Mouse (Mus musculus): ENCODE results near the gene Pip5k1a. TPM values are rescaled to one million over a fixed set of nuclear protein-coding genes. Genes with fewer than 3 reads are reported as not detected.

Pip5k1a gene
- polyA plus RNA-seq, 1 experiment from 2014 or later = 12.7 TPM

GRCm38 (mm10) chr3:95105121-95105520, 1.6 kb downstream of the Pip5k1a start:
- Histone ChIP-seq H3K36me3 (replicated peaks; ENCODE audit: control insufficient read depth, insufficient read depth) (peaks cover 3% of the 10 kb centered on the region; the same call in 1 of the 2 replicates), H3K9ac (peak overlapping the region; percentile 90), H3K9me3 (ENCODE audit: control insufficient read depth, low read length) (no peaks in the 10 kb centered on the region), H3K27ac (no peak overlapping the region), H3K4me3 (replicated peaks; ENCODE audit: low read length) (peak overlapping the region; percentile 83), H3K4me1 (replicated peaks; ENCODE audit: control insufficient read depth, insufficient read depth, low read length) (peaks cover 21% of the 10 kb centered on the region), H3K4me2 (replicated peaks) (peak overlapping the region; percentile 73), H3K27me3 (ENCODE audit: control insufficient read depth, insufficient read depth, low read length) (no peaks in the 10 kb centered on the region)
- 68% methylated on average over 4 of the region's 4 CpGs for WGBS
- DNase-seq (ENCODE audit: low spot score) = no peak
- ATAC-seq (ENCODE audit: low FRiP score) = no peak

- peaks cover 21% of the 10 kb centered on the region for H3K4me1 ChIP-seq (replicated peaks; ENCODE audit: control insufficient read depth, insufficient read depth, low read length)
- H3K36me3 ChIP-seq (replicated peaks; ENCODE audit: control insufficient read depth, insufficient read depth) = peaks cover 17% of the 10 kb centered on the region
- DNase-seq (ENCODE audit: low spot score) (no peak), ATAC-seq (ENCODE audit: low FRiP score) (no peak)
- no peak overlapping the region for H3K9ac ChIP-seq
- H3K4me3 ChIP-seq (replicated peaks; ENCODE audit: low read length) = no peak overlapping the region
- H3K27me3 ChIP-seq (ENCODE audit: control insufficient read depth, insufficient read depth, low read length) = no peaks in the 10 kb centered on the region
- no peak overlapping the region for H3K4me2 ChIP-seq (replicated peaks)
- no peak overlapping the region for H3K27ac ChIP-seq
- no peaks in the 10 kb centered on the region for H3K9me3 ChIP-seq (ENCODE audit: control insufficient read depth, low read length)
- 51% methylated on average over 2 of the region's 2 CpGs for WGBS
These were observed 5.9 kb downstream of the Pip5k1a start for GRCm38 (mm10) chr3:95100854-95101253.

- Histone ChIP-seq H3K27me3 (ENCODE audit: control insufficient read depth, insufficient read depth, low read length) (no peaks in the 10 kb centered on the region), H3K4me1 (replicated peaks; ENCODE audit: control insufficient read depth, insufficient read depth, low read length) (no peaks in the 10 kb centered on the region), H3K27ac (no peak overlapping the region), H3K4me2 (replicated peaks) (no peak overlapping the region), H3K9ac (no peak overlapping the region), H3K9me3 (ENCODE audit: control insufficient read depth, low read length) (no peaks in the 10 kb centered on the region), H3K4me3 (replicated peaks; ENCODE audit: low read length) (no peak overlapping the region), H3K36me3 (replicated peaks; ENCODE audit: control insufficient read depth, insufficient read depth) (no peaks in the 10 kb centered on the region)
- DNase-seq (ENCODE audit: low spot score) (no peak), ATAC-seq (ENCODE audit: low FRiP score) (no peak)
- 97% methylated on average over 1 of the region's 1 CpGs for WGBS
These were observed 18.7 kb downstream of the Pip5k1a start for GRCm38 (mm10) chr3:95088071-95088470.

GRCm38 (mm10) chr3:95071606-95072005, 35.1 kb downstream of the Pip5k1a start:
- H3K4me3 ChIP-seq (replicated peaks; ENCODE audit: low read length) = no peak overlapping the region
- no peak overlapping the region for H3K27ac ChIP-seq
- H3K9me3 ChIP-seq (ENCODE audit: control insufficient read depth, low read length) = no peaks in the 10 kb centered on the region
- no peak overlapping the region for H3K4me2 ChIP-seq (replicated peaks)
- WGBS = 96% methylated on average over 2 of the region's 2 CpGs
- ATAC-seq (ENCODE audit: low FRiP score) (no peak), DNase-seq (ENCODE audit: low spot score) (no peak)
- no peak overlapping the region for H3K9ac ChIP-seq
- no peaks in the 10 kb centered on the region for H3K27me3 ChIP-seq (ENCODE audit: control insufficient read depth, insufficient read depth, low read length)
- H3K36me3 ChIP-seq (replicated peaks; ENCODE audit: control insufficient read depth, insufficient read depth) = peaks cover 94% of the 10 kb centered on the region
- no peaks in the 10 kb centered on the region for H3K4me1 ChIP-seq (replicated peaks; ENCODE audit: control insufficient read depth, insufficient read depth, low read length)

GRCm38 (mm10) chr3:95066570-95066969, 40.2 kb downstream of the Pip5k1a start:
- DNase-seq (ENCODE audit: low spot score) = no peak
- no peaks in the 10 kb centered on the region for H3K4me1 ChIP-seq (replicated peaks; ENCODE audit: control insufficient read depth, insufficient read depth, low read length)
- no peak overlapping the region for H3K9ac ChIP-seq
- H3K4me3 ChIP-seq (replicated peaks; ENCODE audit: low read length) = no peak overlapping the region
- H3K9me3 ChIP-seq (ENCODE audit: control insufficient read depth, low read length) = no peaks in the 10 kb centered on the region
- no peak overlapping the region for H3K27ac ChIP-seq
- no peak overlapping the region for H3K4me2 ChIP-seq (replicated peaks)
- H3K36me3 ChIP-seq (replicated peaks; ENCODE audit: control insufficient read depth, insufficient read depth) = peaks cover 98% of the 10 kb centered on the region
- WGBS = 96% methylated on average over 11 of the region's 11 CpGs
- ATAC-seq (ENCODE audit: low FRiP score) = no peak
- H3K27me3 ChIP-seq (ENCODE audit: control insufficient read depth, insufficient read depth, low read length) = no peaks in the 10 kb centered on the region

GRCm38 (mm10) chr3:95066095-95066494, 40.6 kb downstream of the Pip5k1a start:
- no peak overlapping the region for H3K27ac ChIP-seq
- no peaks in the 10 kb centered on the region for H3K4me1 ChIP-seq (replicated peaks; ENCODE audit: control insufficient read depth, insufficient read depth, low read length)
- H3K36me3 ChIP-seq (replicated peaks; ENCODE audit: control insufficient read depth, insufficient read depth) = peaks cover 98% of the 10 kb centered on the region
- H3K9me3 ChIP-seq (ENCODE audit: control insufficient read depth, low read length) = no peaks in the 10 kb centered on the region
- no peak overlapping the region for H3K4me3 ChIP-seq (replicated peaks; ENCODE audit: low read length)
- ATAC-seq (ENCODE audit: low FRiP score) (no peak), DNase-seq (ENCODE audit: low spot score) (no peak)
- H3K27me3 ChIP-seq (ENCODE audit: control insufficient read depth, insufficient read depth, low read length) = no peaks in the 10 kb centered on the region
- WGBS = 92% methylated on average over 6 of the region's 6 CpGs
- H3K9ac ChIP-seq = no peak overlapping the region
- H3K4me2 ChIP-seq (replicated peaks) = no peak overlapping the region

GRCm38 (mm10) chr3:95065553-95065952, 41.2 kb downstream of the Pip5k1a start:
- Histone ChIP-seq H3K27me3 (ENCODE audit: control insufficient read depth, insufficient read depth, low read length) (no peaks in the 10 kb centered on the region), H3K4me2 (replicated peaks) (no peak overlapping the region), H3K4me3 (replicated peaks; ENCODE audit: low read length) (no peak overlapping the region), H3K36me3 (replicated peaks; ENCODE audit: control insufficient read depth, insufficient read depth) (peaks cover 98% of the 10 kb centered on the region), H3K9ac (no peak overlapping the region), H3K27ac (no peak overlapping the region), H3K4me1 (replicated peaks; ENCODE audit: control insufficient read depth, insufficient read depth, low read length) (no peaks in the 10 kb centered on the region), H3K9me3 (ENCODE audit: control insufficient read depth, low read length) (no peaks in the 10 kb centered on the region)
- WGBS = 79% methylated on average over 1 of the region's 1 CpGs
- DNase-seq (ENCODE audit: low spot score) (no peak), ATAC-seq (ENCODE audit: low FRiP score) (no peak)

- no peak overlapping the region for H3K4me2 ChIP-seq (replicated peaks)
- H3K9ac ChIP-seq = no peak overlapping the region
- ATAC-seq (ENCODE audit: low FRiP score) (no peak), DNase-seq (ENCODE audit: low spot score) (no peak)
- no peaks in the 10 kb centered on the region for H3K27me3 ChIP-seq (ENCODE audit: control insufficient read depth, insufficient read depth, low read length)
- no peak overlapping the region for H3K4me3 ChIP-seq (replicated peaks; ENCODE audit: low read length)
- no peaks in the 10 kb centered on the region for H3K9me3 ChIP-seq (ENCODE audit: control insufficient read depth, low read length)
- H3K36me3 ChIP-seq (replicated peaks; ENCODE audit: control insufficient read depth, insufficient read depth) = peaks cover 98% of the 10 kb centered on the region
- 97% methylated on average over 4 of the region's 4 CpGs for WGBS
- H3K27ac ChIP-seq = no peak overlapping the region
- no peaks in the 10 kb centered on the region for H3K4me1 ChIP-seq (replicated peaks; ENCODE audit: control insufficient read depth, insufficient read depth, low read length)
These were observed 43.0 kb downstream of the Pip5k1a start for GRCm38 (mm10) chr3:95063741-95064140.

GRCm38 (mm10) chr3:95058078-95058477, 48.7 kb downstream of the Pip5k1a start:
- no peak for ATAC-seq (ENCODE audit: low FRiP score)
- H3K36me3 ChIP-seq (replicated peaks; ENCODE audit: control insufficient read depth, insufficient read depth) = peaks cover 65% of the 10 kb centered on the region
- no peak overlapping the region for H3K27ac ChIP-seq

GRCm38 (mm10) chr3:95056275-95056674, 50.5 kb downstream of the Pip5k1a start:
- no peak overlapping the region for H3K27ac ChIP-seq
- no peak overlapping the region for H3K4me2 ChIP-seq (replicated peaks)
- no peaks in the 10 kb centered on the region for H3K4me1 ChIP-seq (replicated peaks; ENCODE audit: control insufficient read depth, insufficient read depth, low read length)
- no peaks in the 10 kb centered on the region for H3K27me3 ChIP-seq (ENCODE audit: control insufficient read depth, insufficient read depth, low read length)
- ATAC-seq (ENCODE audit: low FRiP score) (no peak), DNase-seq (ENCODE audit: low spot score) (no peak)
- no peaks in the 10 kb centered on the region for H3K9me3 ChIP-seq (ENCODE audit: control insufficient read depth, low read length)
- 92% methylated on average over 7 of the region's 7 CpGs for WGBS
- H3K9ac ChIP-seq = no peak overlapping the region
- no peak overlapping the region for H3K4me3 ChIP-seq (replicated peaks; ENCODE audit: low read length)
- H3K36me3 ChIP-seq (replicated peaks; ENCODE audit: control insufficient read depth, insufficient read depth) = peaks cover 48% of the 10 kb centered on the region

More at GRCm38 (mm10) chr3:95058078-95058477, 48.7 kb downstream of the Pip5k1a start:
- H3K9ac ChIP-seq = no peak overlapping the region
- H3K27me3 ChIP-seq (ENCODE audit: control insufficient read depth, insufficient read depth, low read length) = no peaks in the 10 kb centered on the region
- no peaks in the 10 kb centered on the region for H3K4me1 ChIP-seq (replicated peaks; ENCODE audit: control insufficient read depth, insufficient read depth, low read length)
- no peak for DNase-seq (ENCODE audit: low spot score)
- no peaks in the 10 kb centered on the region for H3K9me3 ChIP-seq (ENCODE audit: control insufficient read depth, low read length)
- WGBS = 86% methylated on average over 8 of the region's 8 CpGs
- no peak overlapping the region for H3K4me2 ChIP-seq (replicated peaks)
- no peak overlapping the region for H3K4me3 ChIP-seq (replicated peaks; ENCODE audit: low read length)
